Mouse (Mus musculus) adrenal gland, adult (tissue): ENCODE measurements around the gene Fxr2.

Source experiments
- DNase-seq, 2 experiments: peaks; one replicate each; pipeline ENCODE4 v3.0.0; 2022 to 2023; ENCODE audit warnings: low spot score in 1 of 2; ENCODE audit not compliant: inconsistent age in 2 of 2

Fxr2 gene

DNA sequence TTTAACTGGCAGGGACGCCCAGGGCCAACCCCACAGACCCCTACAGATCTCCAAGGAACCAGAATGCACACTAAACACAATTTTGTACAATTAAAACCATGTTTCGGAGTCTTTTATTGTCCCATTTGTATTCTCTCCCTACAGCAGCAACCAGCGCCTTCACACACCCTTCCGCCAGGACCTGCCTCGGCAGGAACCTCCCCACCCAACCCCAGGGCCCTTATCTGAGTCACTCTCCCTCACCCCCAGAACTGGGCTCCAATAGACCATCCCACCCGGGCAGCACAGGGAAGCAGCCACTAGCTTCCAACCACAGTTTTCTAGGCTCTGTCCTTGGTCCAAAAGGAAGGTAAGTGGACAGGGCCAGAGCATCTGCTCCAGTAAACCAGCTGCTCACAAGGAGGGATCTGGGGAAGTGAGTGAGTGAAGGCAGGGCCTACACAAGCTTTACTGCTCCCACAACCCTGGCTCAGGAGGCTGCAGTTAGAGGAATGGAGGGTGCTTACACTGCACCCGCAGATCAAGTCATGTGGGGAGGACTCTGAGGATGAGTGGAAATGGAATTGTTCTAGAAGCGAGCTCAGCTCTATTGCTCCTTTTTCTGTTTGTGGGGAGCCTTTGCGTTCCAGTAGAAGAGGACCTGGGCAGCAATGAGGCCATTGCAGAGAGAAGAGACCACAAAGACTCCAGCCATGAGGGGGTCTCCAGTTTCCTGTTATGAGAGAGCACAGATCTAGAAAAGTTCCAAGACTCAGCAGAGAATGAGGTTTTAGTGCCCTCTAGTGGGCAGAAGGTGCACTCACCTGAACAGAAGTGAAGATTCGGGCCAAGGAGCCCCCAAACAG, 24.0 kb downstream of the Fxr2 start:
- peak in 1 of 2 experiments; percentile 80 for DNase-seq

DNA sequence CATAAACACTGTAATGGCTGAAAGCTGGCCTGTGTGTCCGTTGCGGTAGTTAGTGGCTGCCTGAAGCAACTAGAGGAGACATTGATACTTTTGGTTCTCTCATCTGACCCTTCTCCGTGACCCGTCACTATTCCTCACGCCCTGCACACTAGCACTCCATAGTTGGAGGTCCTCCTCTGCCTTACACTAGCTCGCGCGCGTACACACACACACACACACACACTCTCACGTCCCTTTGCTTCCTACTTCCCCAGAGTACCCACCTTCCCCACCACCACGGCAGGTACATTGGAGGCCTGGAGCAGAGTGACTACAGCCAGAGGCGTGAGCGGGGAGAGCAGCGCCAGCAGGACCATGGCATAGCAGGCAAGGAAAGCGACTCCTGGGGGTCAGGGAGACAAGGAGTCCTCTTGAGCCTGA, 24.7 kb downstream of the Fxr2 start:
- no peak for DNase-seq

DNA sequence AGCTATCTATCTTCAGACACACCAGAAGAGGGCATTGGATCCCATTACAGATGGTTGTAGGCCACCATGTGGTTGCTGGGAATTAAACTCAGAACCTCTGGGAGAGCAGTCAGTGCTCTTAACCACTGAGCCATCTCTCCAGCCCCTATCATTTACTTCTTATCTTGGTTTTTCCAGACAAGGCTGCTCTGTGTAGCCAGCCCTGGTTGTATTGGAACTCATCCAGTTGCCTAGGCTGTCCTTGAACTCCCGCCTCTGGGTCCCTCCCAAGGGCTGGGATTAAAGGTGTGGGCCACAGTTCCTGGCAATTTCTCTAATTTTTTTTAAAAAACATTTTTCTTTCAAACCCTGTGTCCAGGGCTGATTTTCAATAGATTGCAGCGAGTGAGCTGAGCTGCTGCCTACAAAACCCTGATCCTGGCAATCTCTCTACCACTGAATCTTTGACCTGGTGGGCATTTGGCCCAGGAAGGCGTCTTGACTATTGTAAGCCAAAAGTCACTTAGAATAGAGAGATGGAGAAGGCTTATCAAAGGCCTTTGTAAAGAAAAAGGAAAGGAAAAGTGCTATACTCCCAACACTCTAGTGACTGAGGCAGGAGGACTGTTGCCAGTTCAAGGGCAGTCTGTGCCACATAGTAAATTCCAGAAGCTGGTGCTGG, 28.6 kb downstream of the Fxr2 start:
- DNase-seq, result peak; percentile 80 to 92

DNA sequence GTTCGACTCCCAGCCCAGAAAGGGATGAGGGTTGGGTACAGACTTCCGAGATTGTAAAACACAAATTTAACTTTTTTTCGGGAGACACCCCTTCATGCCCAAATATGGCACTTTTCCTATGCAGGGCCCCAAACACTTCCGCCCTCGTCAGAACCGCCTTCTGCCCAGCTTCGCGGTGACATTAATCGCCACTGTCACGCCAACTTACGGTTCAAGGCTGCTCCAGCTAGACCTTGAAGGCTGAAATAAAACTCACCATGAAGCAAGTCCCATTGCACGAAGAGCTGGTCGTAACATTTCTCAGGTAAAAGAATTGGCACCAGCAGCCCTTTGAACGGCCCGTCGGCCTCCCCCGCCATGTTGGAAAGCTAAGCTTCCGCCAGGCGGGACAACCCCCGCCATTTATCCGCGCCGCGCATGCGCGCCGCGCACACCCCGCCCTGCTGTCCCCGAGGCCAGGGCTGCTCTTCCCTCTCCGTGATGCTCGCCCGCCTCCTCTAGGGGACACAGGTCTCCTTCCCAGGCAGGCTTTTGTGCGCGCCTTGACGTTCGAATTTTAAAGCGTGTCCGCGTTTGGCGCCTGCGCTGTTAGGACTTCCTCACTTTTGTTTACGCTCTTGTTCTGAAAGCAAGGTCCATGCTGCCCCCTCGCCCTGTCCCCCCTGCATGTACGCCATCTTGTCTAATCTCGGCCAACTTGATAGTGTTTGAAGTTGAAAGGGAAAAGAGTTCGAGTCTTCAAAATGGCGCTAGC, 29.6 kb downstream of the Fxr2 start, which contains the start of gene Mpdu1:
Mpdu1 (minus strand) TSS at position 430 of the 754 bp plus-strand sequence.
- peak; percentile 97 to 98 for DNase-seq

DNA sequence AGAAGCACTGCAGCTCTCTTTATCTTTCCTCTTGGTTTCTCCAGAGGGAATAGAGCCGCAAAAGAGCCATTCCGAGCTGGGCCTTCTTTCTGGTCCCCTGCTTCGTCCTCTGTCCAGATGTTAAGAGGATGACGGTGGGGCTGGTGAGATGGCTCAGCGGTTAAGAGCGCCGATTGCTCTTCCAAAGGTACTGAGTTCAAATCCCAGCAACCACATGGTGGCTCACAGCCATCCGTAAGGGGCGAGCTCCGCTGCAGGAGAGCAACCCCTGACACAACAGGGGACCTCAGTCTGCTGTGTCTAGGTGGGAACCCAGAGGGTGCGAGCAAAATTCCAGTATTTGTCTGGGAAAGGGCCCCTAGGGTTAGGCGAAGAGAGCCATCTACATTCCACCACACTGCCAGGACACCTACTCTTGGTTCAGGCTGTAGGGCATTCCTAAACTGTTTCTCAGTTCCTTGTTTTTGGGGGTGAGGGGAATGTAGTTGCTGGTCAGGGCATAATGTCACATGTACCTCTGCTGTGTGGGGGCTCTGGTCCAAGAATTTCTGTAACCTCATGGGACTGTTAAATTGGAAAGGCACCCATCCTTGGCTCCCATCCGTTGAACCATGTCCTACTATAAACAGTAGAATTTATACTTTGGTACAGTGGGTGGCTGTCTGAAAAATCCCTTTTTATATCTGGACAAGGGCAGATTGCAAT, 30.3 kb downstream of the Fxr2 start:
- peak in 1 of 2 experiments; percentile 52 for DNase-seq

DNA sequence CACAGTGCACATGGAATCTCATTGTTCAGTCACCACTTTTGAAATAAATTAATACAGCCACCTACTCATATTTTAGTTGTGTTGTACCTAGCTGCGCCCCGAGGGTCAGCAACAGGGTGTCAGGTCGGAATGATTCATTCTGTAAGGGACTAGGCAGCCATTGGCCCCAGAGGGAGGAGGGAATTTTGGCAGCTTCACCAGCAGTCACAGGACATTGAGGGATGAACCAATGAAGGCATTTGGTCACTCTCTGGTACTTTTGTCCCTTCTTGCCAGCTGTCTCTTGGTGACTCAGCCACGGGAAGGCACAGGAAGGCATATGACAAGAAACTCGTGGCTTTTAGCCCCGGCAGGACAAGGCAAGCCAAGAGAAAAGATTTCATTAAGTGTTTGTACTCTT, 31.0 kb downstream of the Fxr2 start:
- peak; percentile 77 to 88 for DNase-seq

DNA sequence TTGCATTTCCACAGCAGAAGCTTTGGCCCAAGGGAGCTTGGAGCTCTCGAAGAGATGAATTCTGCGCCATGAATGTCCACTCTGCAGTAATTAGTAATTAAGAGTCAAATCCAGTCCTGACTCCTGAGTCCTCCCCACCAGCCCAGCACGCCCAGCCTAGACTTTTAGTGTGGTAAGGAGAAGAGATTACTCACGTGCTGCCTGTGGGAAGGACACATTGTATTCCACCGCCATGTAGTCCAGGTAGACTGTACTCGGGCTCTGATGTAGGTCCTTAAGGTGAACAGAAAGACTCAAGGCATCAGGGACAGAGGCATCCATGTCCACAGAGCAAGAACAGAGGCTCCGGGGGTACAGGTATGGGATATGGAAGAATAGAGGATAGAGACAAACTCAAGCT, 32.1 kb downstream of the Fxr2 start:
- DNase-seq, result peak in 1 of 2 experiments; percentile 70

DNA sequence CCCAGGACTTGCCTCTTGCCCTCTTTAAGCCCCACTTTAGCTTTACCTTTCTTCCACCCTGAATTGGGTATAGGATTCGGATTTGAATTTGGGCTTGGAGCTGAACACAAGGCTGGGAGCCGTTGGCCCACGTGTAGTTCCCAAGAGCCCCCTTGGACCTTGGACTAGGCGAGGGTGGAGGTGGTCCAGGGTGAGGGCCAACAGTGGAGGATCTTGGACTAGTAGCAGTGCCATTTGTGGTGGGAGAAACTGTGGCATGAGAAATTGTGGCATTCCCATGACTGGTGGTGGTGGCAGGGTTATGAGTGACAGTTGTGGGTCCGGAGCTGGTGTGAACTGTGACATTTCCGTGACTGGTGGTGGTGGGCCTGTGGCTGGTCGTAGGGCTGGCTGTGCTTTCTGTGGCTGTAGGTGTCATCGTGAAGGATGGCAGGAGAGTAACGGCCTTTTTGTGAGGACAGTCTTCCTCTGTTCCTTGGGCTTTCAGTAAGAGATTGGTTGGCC, 32.7 kb downstream of the Fxr2 start:
- DNase-seq, result peak in 1 of 2 experiments; percentile 66

DNA sequence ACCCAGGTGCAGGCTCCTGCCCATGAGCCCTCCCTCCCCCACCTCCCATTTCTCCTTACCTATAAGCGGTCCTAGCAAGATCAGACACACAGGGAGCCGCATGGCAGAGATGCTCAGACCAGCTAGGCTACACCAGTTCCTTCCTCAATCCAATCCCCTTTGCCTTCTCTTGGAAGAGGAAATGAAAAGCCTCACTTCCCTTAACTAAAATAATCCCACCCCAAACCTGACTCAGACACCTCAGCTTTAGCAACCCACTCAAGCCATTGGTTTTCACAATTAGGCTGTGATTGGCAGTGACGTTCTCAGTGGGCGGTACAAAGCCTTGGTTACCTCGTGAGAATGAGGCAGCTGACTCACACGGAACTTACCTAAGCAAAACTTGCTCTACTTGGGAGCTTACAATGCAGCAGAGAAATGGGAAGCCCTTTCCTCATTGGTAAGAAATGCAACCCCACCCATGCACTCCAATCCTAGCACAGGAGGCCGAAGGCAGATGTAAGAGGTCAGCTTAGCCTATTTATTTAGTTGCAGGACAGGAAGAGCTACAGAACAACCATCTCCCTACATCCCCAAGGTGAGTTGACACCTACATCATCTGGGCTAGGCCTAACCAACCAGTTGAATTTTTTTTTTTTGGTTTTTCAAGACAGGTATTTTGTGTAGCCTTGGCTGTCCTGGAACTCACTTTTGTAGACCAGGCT, 33.3 kb downstream of the Fxr2 start, which contains the start of gene Cd68:
Cd68 (minus strand) TSS at position 193 of the 704 bp plus-strand sequence.
- DNase-seq, result peak; percentile 55 to 80

DNA sequence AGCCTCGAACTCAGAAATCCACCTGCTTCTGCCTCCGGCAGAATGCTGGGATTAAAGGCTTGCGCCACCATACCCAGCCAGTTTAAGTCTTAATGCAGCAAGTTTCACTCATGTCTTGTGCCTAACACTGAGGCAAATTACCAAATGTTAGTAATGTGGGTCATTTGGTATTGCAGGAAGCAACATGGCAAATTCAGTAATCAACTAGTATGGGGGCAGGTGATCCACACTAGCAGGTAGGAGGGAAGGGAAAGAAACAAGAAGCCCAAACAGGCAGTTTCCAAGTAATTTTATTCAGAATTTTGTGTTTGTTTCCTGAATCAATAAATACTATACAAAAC, 33.8 kb downstream of the Fxr2 start:
- no peak for DNase-seq

DNA sequence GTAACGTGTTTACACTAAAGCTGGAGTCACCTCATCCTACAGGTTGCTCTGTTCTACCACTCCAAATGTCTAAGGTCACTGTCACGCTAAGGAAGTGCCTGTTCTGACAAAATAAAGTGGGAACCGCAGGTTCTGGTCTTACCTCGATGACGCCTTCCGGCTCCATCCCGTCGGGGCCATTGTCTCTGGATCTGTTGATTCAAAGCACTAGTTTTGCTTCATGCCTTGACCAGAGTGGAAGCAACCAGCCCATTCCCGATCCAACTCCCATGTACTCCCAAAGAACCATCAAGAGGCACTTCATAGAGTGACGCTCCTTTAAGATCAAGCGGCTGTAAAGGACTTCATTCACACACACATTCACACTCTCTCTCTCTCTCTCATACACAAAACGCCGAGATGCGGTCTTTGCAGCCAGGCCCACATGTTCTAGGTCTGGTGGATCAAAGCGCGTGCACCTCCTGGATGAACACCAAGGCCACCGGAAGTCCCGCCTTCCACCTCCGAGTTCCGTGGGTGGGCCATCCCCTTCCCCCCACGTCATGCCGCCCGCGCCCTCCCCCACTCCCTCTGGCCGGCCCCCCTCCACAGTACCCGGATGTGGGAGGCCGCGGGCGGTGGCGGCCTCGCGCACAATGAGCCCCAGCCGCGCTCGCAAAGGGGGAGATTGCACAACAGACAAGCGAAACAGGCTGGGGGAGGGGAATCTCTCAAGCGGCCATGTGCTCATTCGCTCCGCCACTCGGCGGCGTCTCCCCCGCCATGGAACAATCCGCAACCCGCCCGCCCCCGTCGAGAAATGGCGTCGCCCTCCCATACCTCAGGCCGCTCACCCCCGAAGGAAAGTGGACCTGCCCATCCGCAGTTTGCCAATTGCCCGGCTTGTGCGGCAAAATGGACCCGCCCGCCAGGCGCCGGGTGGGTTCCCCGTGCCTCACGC, 38.3 kb downstream of the Fxr2 start:
- DNase-seq, result peak; percentile 96 to 99

DNA sequence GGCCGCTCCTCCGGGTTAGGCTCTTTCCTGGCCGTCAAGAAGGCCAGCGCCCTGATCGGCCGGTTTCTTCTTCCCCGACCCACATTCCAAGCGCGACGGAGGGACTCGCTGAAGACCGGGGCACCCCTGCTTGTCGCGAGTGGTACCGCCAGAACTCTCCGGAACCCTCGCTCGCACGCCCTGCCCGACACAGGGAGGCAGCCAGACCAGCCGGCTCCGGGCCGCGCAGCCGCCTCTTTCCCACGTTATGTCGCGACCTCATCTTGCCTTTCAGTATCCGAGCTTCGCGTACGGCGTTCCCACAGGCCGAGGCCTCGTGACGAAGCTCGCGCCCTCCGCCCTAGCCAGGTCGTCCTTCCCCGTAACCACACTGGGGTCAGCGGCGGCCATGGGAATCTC, 38.9 kb downstream of the Fxr2 start:
- no peak for DNase-seq

DNA sequence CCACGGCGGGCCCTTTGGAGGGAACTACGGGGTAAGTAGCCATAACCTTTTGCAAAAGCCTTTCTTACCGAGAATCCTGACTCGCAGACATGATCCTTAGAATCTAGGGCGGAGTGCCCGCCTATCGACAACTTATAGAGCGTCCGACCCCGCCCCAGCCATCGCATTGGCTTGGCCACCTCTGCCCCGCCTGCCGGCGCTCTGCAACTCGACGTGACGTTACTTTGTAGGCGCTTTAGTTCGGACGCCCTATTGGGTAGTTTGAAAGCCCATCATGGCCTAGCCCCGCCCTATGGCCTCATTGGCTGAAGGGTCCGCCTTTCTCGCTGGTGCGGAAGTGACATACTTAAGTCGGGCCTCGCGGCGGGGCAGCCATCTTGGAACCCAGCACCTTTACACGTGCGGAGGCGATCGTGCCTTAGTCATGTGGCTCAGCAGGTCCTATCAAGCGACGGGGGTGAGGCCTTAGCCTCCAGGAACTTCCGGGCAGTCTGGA, 39.5 kb downstream of the Fxr2 start, which contains the start of gene Eif4a1:
Eif4a1 (minus strand) TSS at position 213 of the 496 bp plus-strand sequence.
- peak; percentile 100 for DNase-seq

DNA sequence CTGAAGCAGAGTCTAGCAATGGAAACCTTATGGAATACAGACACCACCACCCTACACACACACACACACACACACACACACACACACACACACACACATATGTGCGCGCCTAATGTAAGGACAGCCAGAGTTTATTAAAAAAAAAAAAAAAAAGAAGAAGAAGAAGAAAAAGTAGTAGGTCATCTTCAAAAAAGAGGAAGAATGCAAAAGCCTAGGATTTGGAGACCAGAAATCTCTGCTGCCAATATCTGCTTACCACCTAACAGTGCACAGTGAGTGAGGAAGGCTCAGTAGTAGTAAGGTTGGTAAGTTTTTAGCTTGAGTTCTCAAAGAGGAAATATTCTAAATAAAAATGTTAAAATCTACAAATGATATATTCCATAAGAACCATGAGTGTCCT, 46.4 kb downstream of the Fxr2 start:
- DNase-seq, result no peak

DNA sequence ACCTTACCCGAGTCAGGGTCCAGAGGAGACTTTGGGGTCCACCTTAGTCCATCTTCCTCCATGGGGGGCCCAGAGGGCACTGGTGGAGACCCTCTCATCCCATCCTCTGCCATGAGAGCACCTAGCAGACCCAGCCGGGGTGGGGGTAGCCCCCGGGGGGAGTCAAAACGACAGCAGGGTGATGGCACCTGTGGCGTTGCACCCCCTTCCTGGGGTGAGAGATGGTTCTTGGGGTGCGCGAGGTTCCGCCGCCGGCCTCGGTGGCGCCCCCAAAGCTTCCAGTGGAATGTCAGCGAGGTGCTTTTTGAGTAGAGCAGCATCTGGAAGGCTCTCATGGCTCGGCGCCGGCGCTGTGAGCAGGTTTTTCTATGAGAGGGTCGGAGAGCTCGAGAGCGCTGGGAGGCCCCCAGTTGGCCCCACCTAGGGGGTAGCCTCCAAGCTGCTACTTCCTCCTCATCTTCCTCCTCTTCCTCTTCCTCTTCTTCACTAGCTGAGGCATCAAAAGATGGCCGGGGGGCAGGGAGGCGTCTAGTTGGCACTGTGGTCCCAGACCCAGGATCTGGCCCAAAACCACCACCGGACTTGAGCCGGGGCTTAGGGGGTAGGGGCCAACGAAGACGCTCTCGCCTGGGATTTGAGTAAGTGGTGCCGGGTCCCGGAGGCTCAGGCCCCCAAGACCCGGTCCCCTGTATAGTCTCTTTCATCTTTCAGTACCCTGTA, 47.5 kb downstream of the Fxr2 start:
- DNase-seq, result peak in 1 of 2 experiments; percentile 51

DNA sequence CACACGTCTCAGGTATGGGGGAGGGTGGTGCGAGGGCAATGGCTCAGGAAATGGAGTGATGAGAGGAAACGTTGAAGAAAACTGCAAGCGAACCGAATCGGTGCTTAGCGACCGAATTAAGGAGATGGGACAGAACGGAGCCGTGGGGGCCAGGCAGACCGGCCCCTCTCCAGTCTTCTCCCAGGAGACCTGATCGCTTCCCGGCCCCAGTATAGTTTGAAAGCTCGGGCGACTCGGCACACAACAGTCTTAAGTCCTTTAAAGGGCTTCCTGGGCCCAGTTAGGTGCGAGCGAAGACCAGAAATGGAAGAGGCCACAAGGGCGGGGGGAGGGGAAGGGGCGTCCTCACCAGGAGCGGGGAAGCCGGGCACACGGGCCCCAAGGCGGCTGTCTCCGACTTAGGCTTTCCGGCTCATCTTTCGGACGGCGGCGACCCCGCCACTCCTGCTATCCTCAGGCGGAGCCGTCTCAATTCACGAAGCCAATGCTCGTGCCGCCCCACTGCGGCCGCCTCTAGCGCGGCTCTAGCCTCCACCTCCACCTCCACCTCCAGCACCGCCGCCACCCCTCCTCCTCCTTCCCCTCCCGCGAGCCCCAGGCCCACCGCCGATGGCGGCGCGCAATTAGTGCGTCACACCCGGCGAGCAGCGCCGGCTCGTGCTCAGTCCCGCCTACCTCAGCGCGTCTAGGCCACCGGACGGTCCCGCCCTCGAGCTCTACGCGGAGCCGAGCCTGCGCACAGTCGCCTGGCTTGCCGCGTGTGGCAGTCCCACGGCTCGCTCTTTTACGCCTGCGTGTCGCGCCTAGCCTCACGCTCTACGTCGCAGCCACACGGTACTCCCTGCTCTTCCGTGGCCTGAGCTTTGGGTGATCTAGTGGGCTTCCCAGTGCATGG, 48.8 kb downstream of the Fxr2 start, which contains the start of gene Senp3:
Senp3 (minus strand) TSS at position 771 of the 895 bp plus-strand sequence.
- peak; percentile 98 for DNase-seq
